Mouse (Mus musculus) stomach, postnatal 0 days (tissue): Measurements from ENCODE around the gene Kbtbd4.

ENCODE experiments used
- CTCF ChIP-seq: IDR thresholded peaks from 2 replicates; pipeline ENCODE4 v1.5.1; 2016; ENCODE audit warnings: antibody characterized with exemption, low read depth, mild to moderate bottlenecking, moderate library complexity
- EP300 ChIP-seq: optimal IDR thresholded peaks from 2 replicates; pipeline ENCODE3; 2016; ENCODE audit warnings: antibody characterized with exemption

DNA sequence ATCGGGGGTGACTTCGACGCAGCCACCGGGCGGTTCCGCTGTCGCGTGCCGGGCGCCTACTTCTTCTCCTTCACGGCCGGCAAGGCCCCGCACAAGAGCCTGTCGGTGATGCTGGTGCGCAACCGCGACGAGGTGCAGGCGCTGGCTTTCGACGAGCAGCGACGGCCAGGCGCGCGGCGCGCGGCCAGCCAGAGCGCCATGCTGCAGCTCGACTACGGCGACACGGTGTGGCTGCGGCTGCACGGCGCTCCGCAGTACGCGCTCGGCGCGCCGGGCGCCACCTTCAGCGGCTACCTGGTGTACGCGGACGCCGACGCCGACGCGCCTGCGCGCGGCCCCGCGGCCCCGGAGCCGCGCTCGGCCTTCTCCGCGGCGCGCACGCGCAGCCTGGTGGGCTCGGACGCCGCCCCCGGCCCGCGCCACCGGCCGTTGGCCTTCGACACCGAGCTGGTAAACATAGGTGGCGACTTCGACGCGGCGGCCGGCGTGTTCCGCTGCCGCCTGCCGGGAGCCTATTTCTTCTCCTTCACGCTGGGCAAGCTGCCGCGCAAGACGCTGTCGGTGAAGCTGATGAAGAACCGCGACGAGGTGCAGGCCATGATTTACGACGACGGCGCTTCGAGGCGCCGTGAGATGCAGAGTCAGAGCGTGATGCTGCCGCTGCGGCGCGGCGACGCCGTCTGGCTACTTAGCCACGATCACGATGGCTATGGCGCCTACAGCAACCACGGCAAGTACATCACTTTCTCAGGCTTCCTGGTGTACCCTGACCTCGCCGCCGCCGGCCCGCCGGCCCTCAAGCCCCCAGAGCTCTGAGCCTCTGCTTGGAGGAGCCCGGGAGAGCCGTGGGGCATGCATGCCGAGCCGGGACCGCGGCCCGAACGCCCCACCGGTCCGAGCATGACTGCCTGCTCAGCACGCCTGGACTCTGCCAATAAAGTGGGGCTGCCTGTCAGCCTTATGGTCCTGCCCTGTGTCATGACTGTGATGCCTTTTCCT, 14.7 kb upstream of the Kbtbd4 start:
- TF ChIP-seq CTCF (peak; percentile 29; the same call in 1 of the 2 replicates), EP300 (no peak)
